19 mouse cellular contexts compared by ENCODE assay signal in the genomic region with DNA sequence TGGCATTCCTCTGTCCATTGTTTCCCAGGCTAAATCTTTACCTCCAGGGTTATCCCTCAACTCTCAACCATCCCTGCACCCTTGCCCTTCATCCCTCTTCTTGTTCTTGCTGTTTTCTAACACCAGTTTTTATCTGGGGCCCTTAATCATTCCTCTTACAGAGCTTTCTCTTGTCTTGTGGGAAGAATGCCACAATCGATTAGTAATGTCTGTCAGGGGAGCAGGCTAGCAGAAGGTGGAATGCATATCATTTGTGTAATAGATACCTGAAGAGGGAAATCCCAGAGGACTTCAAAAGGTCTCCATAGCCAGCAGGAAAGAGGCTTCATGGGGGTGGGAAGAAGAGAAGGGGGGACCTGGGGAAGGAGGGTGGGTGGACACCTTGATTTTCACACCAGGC.
"Had no signal": no experiment of that assay in that cellular context is flagged by ENCODE, and none has a peak within 500 bp of the region (broad histone marks: within the 10 kb centered on the region; RNA-seq: fewer than 3 reads in every experiment).

No protein-coding gene starts in this region.

- H3K9me3 ChIP-seq: limb, embryonic 15.5 days; liver, embryonic 12.5 days; liver, embryonic 15.5 days; midbrain, embryonic 12.5 days; midbrain, embryonic 15.5 days; neural tube, embryonic 13.5 days had no signal

- H3K9ac ChIP-seq: limb, embryonic 12.5 days; limb, embryonic 15.5 days; liver, embryonic 12.5 days; liver, embryonic 15.5 days; midbrain, embryonic 12.5 days; midbrain, embryonic 15.5 days; neural tube, embryonic 13.5 days had no signal

- H3K4me3 ChIP-seq: limb, embryonic 12.5 days; limb, embryonic 15.5 days; liver, embryonic 12.5 days; liver, embryonic 15.5 days; midbrain, embryonic 12.5 days; midbrain, embryonic 15.5 days; neural tube, embryonic 13.5 days had no signal

- DNase-seq: kidney, adult 18-20 months; kidney, adult 9 months; kidney, postnatal 14 days; kidney, postnatal 4 days; left cerebral cortex, postnatal 4 days; lung, adult 2 months; lung, postnatal 14 days; lung, postnatal 4 days; right cerebral cortex, postnatal 4 days; thymus, adult 2 months; thymus, postnatal 25 days had no signal

- ATAC-seq: liver, embryonic 12.5 days; midbrain, embryonic 15.5 days had no signal

- H3K27ac ChIP-seq: limb, embryonic 12.5 days; limb, embryonic 15.5 days; liver, embryonic 12.5 days; midbrain, embryonic 12.5 days; midbrain, embryonic 15.5 days; neural tube, embryonic 13.5 days; stomach, postnatal 0 days had no signal

- H3K4me2 ChIP-seq: limb, embryonic 12.5 days; limb, embryonic 15.5 days; liver, embryonic 12.5 days; liver, embryonic 15.5 days; midbrain, embryonic 12.5 days; midbrain, embryonic 15.5 days; neural tube, embryonic 13.5 days had no signal

- H3K27me3 ChIP-seq: limb, embryonic 12.5 days; limb, embryonic 15.5 days; liver, embryonic 12.5 days; liver, embryonic 15.5 days; midbrain, embryonic 12.5 days; midbrain, embryonic 15.5 days; neural tube, embryonic 13.5 days had no signal
